Mouse (Mus musculus) stomach, embryonic 16.5 days (tissue): ENCODE data around the gene Wdr45b. TPM values are rescaled to one million over a fixed set of nuclear protein-coding genes. Genes with fewer than 3 reads are reported as not detected.
"Not testable (repeated sequence)": the region's sequence is repeated elsewhere in the genome, so short reads cannot be mapped to it uniquely, and the experiment has no call there.

Experiments used
- ATAC-seq: fragments of 200-750 bp; cut with Nextera tagmentation; 2 replicates; pipeline ENCODE4 v1.8.0; 2017; ENCODE audit warnings: moderate number of reproducible peaks, moderate TSS enrichment; ENCODE audit not compliant: insufficient read depth, low FRiP score
- H3K27ac ChIP-seq: fragments of 300-500 bp; sonication (generic); 2 replicates; pipeline ENCODE4 v1.5.1; 2014; ENCODE audit warnings: low read length
- H3K27me3 ChIP-seq: fragments of 300-500 bp; sonication (generic); 2 replicates; pipeline ENCODE4 v1.6.1; 2014; ENCODE audit warnings: low read length, control low read depth, mixed read lengths; ENCODE audit not compliant: control insufficient read depth, insufficient read depth
- H3K36me3 ChIP-seq: fragments of 300-500 bp; sonication (generic); 2 replicates; pipeline ENCODE4 v1.6.1; 2014; ENCODE audit warnings: low read length; ENCODE audit not compliant: control insufficient read depth, insufficient read depth
- H3K4me1 ChIP-seq: fragments of 300-500 bp; sonication (generic); 2 replicates; pipeline ENCODE4 v1.6.1; 2014; ENCODE audit warnings: low read length, control low read depth, mixed read lengths; ENCODE audit not compliant: control insufficient read depth, insufficient read depth
- H3K4me2 ChIP-seq: fragments of 300-500 bp; sonication (generic); 2 replicates; pipeline ENCODE4 v1.6.1; 2014; ENCODE audit warnings: low read depth, low read length, mixed read lengths
- H3K4me3 ChIP-seq: fragments of 300-500 bp; sonication (generic); replicated peaks from 2 replicates; pipeline ENCODE4 v1.5.1; 2014; ENCODE audit warnings: mild to moderate bottlenecking, low read length
- H3K9ac ChIP-seq: fragments of 300-500 bp; sonication (generic); 2 replicates; pipeline ENCODE4 v1.6.1; 2014; ENCODE audit warnings: low read length
- H3K9me3 ChIP-seq: fragments of 300-500 bp; sonication (generic); replicated peaks from 2 replicates; pipeline ENCODE4 v1.6.1; 2016; ENCODE audit warnings: low read length, control low read depth; ENCODE audit not compliant: control insufficient read depth
- WGBS: fragments of 180-500 bp; shearing (Covaris S2); extraction: QIAGEN DNeasy Blood & Tissue Kit; methylation state at CpG from one replicate; pipeline ENCODE4 v1.1.7; 2014; 5-methylcytosine and 5-hydroxymethylcytosine counted together
- polyA plus RNA-seq: library from polyadenylated mRNA; unstranded; fragments of >200 nt; fragmentation: Nextera tagmentation; extraction: Ambion mirVana; gene quantifications from 2 replicates; pipeline ENCODE4 v1.2.1, GENCODE M21; 2015

Wdr45b gene
- polyA plus RNA-seq, 1 experiment from 2014 or later: 78.3 TPM

GRCm38 (mm10) chr11:121369622-121370021 lies 15.4 kb upstream of the Wdr45b start:
- WGBS: 48% methylated on average over 6 of the region's 6 CpGs
- no peaks in the 10 kb centered on the region for H3K36me3 ChIP-seq

GRCm38 (mm10) chr11:121368731-121369130 lies 14.5 kb upstream of the Wdr45b start:
- Histone ChIP-seq H3K4me1 (no peaks in the 10 kb centered on the region), H3K4me2 (no peak overlapping the region), H3K36me3 (no peaks in the 10 kb centered on the region), H3K27me3 (no peaks in the 10 kb centered on the region), H3K4me3 (no peak overlapping the region), H3K9me3 (no peaks in the 10 kb centered on the region), H3K27ac (no peak overlapping the region), H3K9ac (no peak overlapping the region)
- no peak for ATAC-seq
- 77% methylated on average over 1 of the region's 1 CpGs for WGBS

More at GRCm38 (mm10) chr11:121369622-121370021, 15.4 kb upstream of the Wdr45b start:
- no peak overlapping the region for H3K4me3 ChIP-seq
- no peaks in the 10 kb centered on the region for H3K27me3 ChIP-seq
- ATAC-seq: no peak
- no peaks in the 10 kb centered on the region for H3K9me3 ChIP-seq
- no peak overlapping the region for H3K9ac ChIP-seq
- no peak overlapping the region for H3K27ac ChIP-seq
- no peak overlapping the region for H3K4me2 ChIP-seq
- H3K4me1 ChIP-seq: no peaks in the 10 kb centered on the region

GRCm38 (mm10) chr11:121367170-121367707 lies 13.0 kb upstream of the Wdr45b start:
- Histone ChIP-seq H3K36me3 (no peaks in the 10 kb centered on the region), H3K4me3 (no peak overlapping the region), H3K4me1 (no peaks in the 10 kb centered on the region), H3K27ac (no peak overlapping the region), H3K9ac (no peak overlapping the region), H3K4me2 (no peak overlapping the region), H3K27me3 (no peaks in the 10 kb centered on the region), H3K9me3 (no peaks in the 10 kb centered on the region)
- no peak for ATAC-seq
- WGBS: 60% methylated on average over 5 of the region's 5 CpGs

- ATAC-seq: no peak
- no peaks in the 10 kb centered on the region for H3K9me3 ChIP-seq
- H3K36me3 ChIP-seq: no peaks in the 10 kb centered on the region
- H3K27me3 ChIP-seq: no peaks in the 10 kb centered on the region
- no peak overlapping the region for H3K4me2 ChIP-seq
- H3K9ac ChIP-seq: no peak overlapping the region
- no peaks in the 10 kb centered on the region for H3K4me1 ChIP-seq
- WGBS: 33% methylated on average over 5 of the region's 5 CpGs
- H3K27ac ChIP-seq: no peak overlapping the region
- H3K4me3 ChIP-seq: no peak overlapping the region
These were observed 8.0 kb upstream of the Wdr45b start for GRCm38 (mm10) chr11:121362212-121362611.

- Histone ChIP-seq H3K36me3 (0 out of 2 replicates have a peak, but pooled peaks cover 4% of the 10 kb centered on the region), H3K4me1 (peaks cover 17% of the 10 kb centered on the region), H3K4me2 (peak overlapping the region; percentile 63), H3K27ac (peak overlapping the region; percentile 88), H3K9me3 (no peaks in the 10 kb centered on the region), H3K4me3 (peak overlapping the region; percentile 97), H3K9ac (peak overlapping the region; percentile 98), H3K27me3 (no peaks in the 10 kb centered on the region)
- WGBS: 3% methylated on average over 41 of the region's 41 CpGs
- no peak; the same call in 1 of the 2 replicates for ATAC-seq
These were observed 737 bp downstream of the Wdr45b start for GRCm38 (mm10) chr11:121353326-121354090.

- not testable (repeated sequence) for H3K36me3 ChIP-seq, H3K4me3 ChIP-seq, H3K27ac ChIP-seq, H3K9ac ChIP-seq, H3K4me2 ChIP-seq, H3K9me3 ChIP-seq, ATAC-seq, H3K27me3 ChIP-seq
- 76% methylated on average over 3 of the region's 3 CpGs for WGBS
- H3K4me1 ChIP-seq: peaks cover 11% of the 10 kb centered on the region
These were observed 5.5 kb downstream of the Wdr45b start for GRCm38 (mm10) chr11:121348727-121349126.

GRCm38 (mm10) chr11:121348166-121348565 lies 6.1 kb downstream of the Wdr45b start:
- H3K4me3 ChIP-seq: no peak overlapping the region
- H3K4me2 ChIP-seq: no peak overlapping the region
- H3K9ac ChIP-seq: no peak overlapping the region
- peaks cover 9% of the 10 kb centered on the region; the same call in 1 of the 2 replicates for H3K36me3 ChIP-seq
- peaks cover 12% of the 10 kb centered on the region for H3K4me1 ChIP-seq
- no peaks in the 10 kb centered on the region for H3K9me3 ChIP-seq
- no peaks in the 10 kb centered on the region for H3K27me3 ChIP-seq
- no peak overlapping the region for H3K27ac ChIP-seq
- ATAC-seq: no peak
- WGBS: 88% methylated on average over 2 of the region's 2 CpGs

GRCm38 (mm10) chr11:121347036-121347435 lies 7.2 kb downstream of the Wdr45b start:
- Histone ChIP-seq H3K4me2 (no peak overlapping the region), H3K27ac (no peak overlapping the region), H3K4me1 (0 out of 2 replicates have a peak, but pooled peaks cover 3% of the 10 kb centered on the region), H3K27me3 (no peaks in the 10 kb centered on the region), H3K9ac (no peak overlapping the region), H3K4me3 (no peak overlapping the region), H3K36me3 (peaks cover 9% of the 10 kb centered on the region; the same call in 1 of the 2 replicates), H3K9me3 (no peaks in the 10 kb centered on the region)
- 88% methylated on average over 2 of the region's 2 CpGs for WGBS
- ATAC-seq: no peak

- not testable (repeated sequence) for H3K27me3 ChIP-seq
These were observed 11.8 kb downstream of the Wdr45b start for GRCm38 (mm10) chr11:121342423-121342822.

More at GRCm38 (mm10) chr11:121342423-121342822, 11.8 kb downstream of the Wdr45b start:
- H3K27ac ChIP-seq, H3K4me2 ChIP-seq, H3K9me3 ChIP-seq, H3K36me3 ChIP-seq, ATAC-seq, H3K4me3 ChIP-seq, H3K4me1 ChIP-seq, H3K9ac ChIP-seq: not testable (repeated sequence)
- no CpG with 5 or more reads among the region's 1 CpGs for WGBS
